Mouse (Mus musculus): ENCODE data around the gene Sik2. TPM values are rescaled to one million over a fixed set of nuclear protein-coding genes. Genes with fewer than 3 reads are reported as not detected.

Gene Sik2
- polyA plus RNA-seq, 1 experiment from 2014 or later: 10.1 TPM

GRCm38 (mm10) chr9:50920933-50921895, 87.7 kb downstream of the Sik2 start:
- TF ChIP-seq EP300 (optimal IDR thresholded peaks at IDR 0.05): no peak
- TF ChIP-seq CTCF (IDR thresholded peaks at IDR 0.05; ENCODE audit: low read depth): no peak
- Histone ChIP-seq H3K27me3 (ENCODE audit: control insufficient read depth, insufficient read depth, low read length) (no peaks in the 10 kb centered on the region), H3K4me1 (replicated peaks; ENCODE audit: control insufficient read depth, insufficient read depth) (no peaks in the 10 kb centered on the region)

GRCm38 (mm10) chr9:50919554-50919953, 89.3 kb downstream of the Sik2 start:
- Histone ChIP-seq H3K4me1 (replicated peaks; ENCODE audit: control insufficient read depth, insufficient read depth) (no peaks in the 10 kb centered on the region), H3K27ac (replicated peaks) (no peak overlapping the region), H3K9ac (ENCODE audit: low read length) (no peak overlapping the region), H3K4me2 (replicated peaks; ENCODE audit: low read depth) (no peak overlapping the region), H3K36me3 (ENCODE audit: control insufficient read depth, insufficient read depth, low read length) (no peaks in the 10 kb centered on the region), H3K9me3 (ENCODE audit: control insufficient read depth, low read length) (no peaks in the 10 kb centered on the region), H3K4me3 (ENCODE audit: low read depth, low read length) (no peak overlapping the region), H3K27me3 (ENCODE audit: control insufficient read depth, insufficient read depth, low read length) (no peaks in the 10 kb centered on the region)
- DNase-seq (ENCODE audit: low spot score) (no peak), ATAC-seq (ENCODE audit: low FRiP score, low TSS enrichment) (no peak)
- WGBS: 96% methylated on average over 2 of the region's 2 CpGs
- TF ChIP-seq EP300 (optimal IDR thresholded peaks at IDR 0.05): no peak
- TF ChIP-seq CTCF (IDR thresholded peaks at IDR 0.05; ENCODE audit: low read depth): no peak

More at GRCm38 (mm10) chr9:50920933-50921895, 87.7 kb downstream of the Sik2 start:
- Histone ChIP-seq H3K9ac (ENCODE audit: low read length) (no peak overlapping the region), H3K4me2 (replicated peaks; ENCODE audit: low read depth) (no peak overlapping the region), H3K9me3 (ENCODE audit: control insufficient read depth, low read length) (no peaks in the 10 kb centered on the region), H3K4me3 (ENCODE audit: low read depth, low read length) (no peak overlapping the region), H3K36me3 (ENCODE audit: control insufficient read depth, insufficient read depth, low read length) (no peaks in the 10 kb centered on the region), H3K27ac (replicated peaks) (no peak overlapping the region)
- no peak for DNase-seq (ENCODE audit: low spot score)
- no peak for ATAC-seq (ENCODE audit: low FRiP score, low TSS enrichment)
- 50% methylated on average over 3 of the region's 3 CpGs for WGBS

GRCm38 (mm10) chr9:50918131-50918530, 90.7 kb downstream of the Sik2 start:
- ATAC-seq (ENCODE audit: low FRiP score, low TSS enrichment) (peak; percentile 42; the same call in 1 of the 2 replicates), DNase-seq (ENCODE audit: low spot score) (peak; percentile 27)
- H3K4me3 ChIP-seq (ENCODE audit: low read depth, low read length): no peak overlapping the region
- no peak overlapping the region for H3K27ac ChIP-seq (replicated peaks)
- H3K4me2 ChIP-seq (replicated peaks; ENCODE audit: low read depth): no peak overlapping the region
- H3K27me3 ChIP-seq (ENCODE audit: control insufficient read depth, insufficient read depth, low read length): no peaks in the 10 kb centered on the region
- H3K36me3 ChIP-seq (ENCODE audit: control insufficient read depth, insufficient read depth, low read length): no peaks in the 10 kb centered on the region; the same call in 1 of the 2 replicates
- 53% methylated on average over 3 of the region's 3 CpGs for WGBS
- H3K9me3 ChIP-seq (ENCODE audit: control insufficient read depth, low read length): no peaks in the 10 kb centered on the region
- H3K4me1 ChIP-seq (replicated peaks; ENCODE audit: control insufficient read depth, insufficient read depth): no peaks in the 10 kb centered on the region
- no peak overlapping the region for H3K9ac ChIP-seq (ENCODE audit: low read length)
- TF ChIP-seq CTCF (IDR thresholded peaks at IDR 0.05; ENCODE audit: low read depth): no peak
- no peak for TF ChIP-seq EP300 (optimal IDR thresholded peaks at IDR 0.05)

DNA sequence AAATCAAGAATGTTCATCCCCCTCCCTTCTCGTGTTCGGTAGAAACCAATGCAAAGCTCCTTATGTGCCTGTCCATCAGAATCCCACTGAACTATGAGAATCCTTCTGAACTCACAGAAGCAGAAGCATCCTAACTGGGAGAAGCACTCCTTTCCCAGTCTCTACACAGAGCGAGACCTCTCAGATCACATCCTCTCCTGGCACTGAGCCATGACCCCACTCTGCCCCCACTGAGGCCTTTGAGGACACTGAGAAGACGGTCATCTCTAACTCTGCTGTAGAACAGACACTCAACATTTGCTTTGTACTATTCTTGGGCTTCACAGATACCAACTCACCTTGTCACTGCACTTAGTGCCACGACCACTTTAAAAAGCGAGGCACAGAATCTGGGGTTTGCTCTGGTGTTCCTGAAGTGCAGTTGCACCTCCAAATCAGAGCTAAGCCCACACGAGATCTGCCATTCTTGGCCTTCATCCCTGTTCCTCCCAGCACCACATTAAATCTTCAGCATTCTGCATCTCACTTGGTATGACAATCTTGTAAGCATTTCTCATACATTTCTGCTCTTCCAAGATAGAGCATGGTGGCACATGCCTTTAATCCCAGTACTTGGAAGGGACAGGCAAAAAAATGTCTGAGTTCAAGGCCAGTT, 96.9 kb downstream of the Sik2 start:
- no peak for TF ChIP-seq CTCF (IDR thresholded peaks at IDR 0.05; ENCODE audit: low read depth)
- TF ChIP-seq EP300 (optimal IDR thresholded peaks at IDR 0.05): no peak
- Histone ChIP-seq H3K4me2 (replicated peaks; ENCODE audit: low read depth) (no peak overlapping the region), H3K36me3 (ENCODE audit: control insufficient read depth, insufficient read depth, low read length) (peaks cover 5% of the 10 kb centered on the region; the same call in 1 of the 2 replicates), H3K9ac (ENCODE audit: low read length) (no peak overlapping the region), H3K4me3 (ENCODE audit: low read depth, low read length) (no peak overlapping the region), H3K4me1 (replicated peaks; ENCODE audit: control insufficient read depth, insufficient read depth) (no peaks in the 10 kb centered on the region), H3K27ac (replicated peaks) (no peak overlapping the region), H3K9me3 (ENCODE audit: control insufficient read depth, low read length) (no peaks in the 10 kb centered on the region), H3K27me3 (ENCODE audit: control insufficient read depth, insufficient read depth, low read length) (no peaks in the 10 kb centered on the region)
- 85% methylated on average over 7 of the region's 7 CpGs for WGBS
- DNase-seq (ENCODE audit: low spot score): no peak
- no peak for ATAC-seq (ENCODE audit: low FRiP score, low TSS enrichment)

GRCm38 (mm10) chr9:50905321-50905720, 103.6 kb downstream of the Sik2 start:
- H3K4me1 ChIP-seq (replicated peaks; ENCODE audit: control insufficient read depth, insufficient read depth): no peaks in the 10 kb centered on the region
- no peak for TF ChIP-seq EP300 (optimal IDR thresholded peaks at IDR 0.05)
- TF ChIP-seq CTCF (IDR thresholded peaks at IDR 0.05; ENCODE audit: low read depth): no peak
- ATAC-seq (ENCODE audit: low FRiP score, low TSS enrichment) (no peak), DNase-seq (ENCODE audit: low spot score) (no peak)
- no peak overlapping the region for H3K27ac ChIP-seq (replicated peaks)
- H3K36me3 ChIP-seq (ENCODE audit: control insufficient read depth, insufficient read depth, low read length): 0 out of 2 replicates have a peak, but pooled peaks cover 6% of the 10 kb centered on the region
- H3K27me3 ChIP-seq (ENCODE audit: control insufficient read depth, insufficient read depth, low read length): no peaks in the 10 kb centered on the region
- WGBS: 58% methylated on average over 3 of the region's 3 CpGs
- no peak overlapping the region for H3K4me3 ChIP-seq (ENCODE audit: low read depth, low read length)
- H3K9me3 ChIP-seq (ENCODE audit: control insufficient read depth, low read length): no peaks in the 10 kb centered on the region
- H3K9ac ChIP-seq (ENCODE audit: low read length): no peak overlapping the region
- H3K4me2 ChIP-seq (replicated peaks; ENCODE audit: low read depth): no peak overlapping the region

All from stomach, postnatal 0 days (tissue).